Mouse (Mus musculus): ENCODE data around the gene Acsl1. TPM values are rescaled to one million over a fixed set of nuclear protein-coding genes. Genes with fewer than 3 reads are reported as not detected.
"Not testable (repeated sequence)": the region's sequence is repeated elsewhere in the genome, so short reads cannot be mapped to it uniquely, and the experiment has no call there.

Gene Acsl1
- total RNA-seq, 2 experiments from 2014 or later: 47.8 to 50.2 TPM

GRCm38 (mm10) chr8:46551615-46552440 lies 81.0 kb downstream of the Acsl1 start, which contains the start of gene Cenpu:
Gene Cenpu, plus strand, starts transcription at chr8:46552028.
- DNase-seq (ENCODE audit: low spot score in 2 of 2): peak; percentile 100

GRCm38 (mm10) chr8:46552441-46552765 lies 81.6 kb downstream of the Acsl1 start:
- no peak for DNase-seq (ENCODE audit: low spot score in 2 of 2)

GRCm38 (mm10) chr8:46559428-46559827 lies 88.6 kb downstream of the Acsl1 start:
- DNase-seq (ENCODE audit: low spot score in 2 of 2): no peak

GRCm38 (mm10) chr8:46562333-46562732 lies 91.5 kb downstream of the Acsl1 start:
- no peak for DNase-seq (ENCODE audit: low spot score in 2 of 2)

- peak; percentile 66 to 83 for DNase-seq (ENCODE audit: low spot score in 2 of 2)
Observed at GRCm38 (mm10) chr8:46566914-46567529, 96.2 kb downstream of the Acsl1 start.

GRCm38 (mm10) chr8:46567946-46568345 lies 97.1 kb downstream of the Acsl1 start:
- DNase-seq (ENCODE audit: low spot score in 2 of 2): no peak

GRCm38 (mm10) chr8:46568942-46569341 lies 98.1 kb downstream of the Acsl1 start:
- DNase-seq (ENCODE audit: low spot score in 2 of 2): no peak

GRCm38 (mm10) chr8:46569659-46570441 lies 99.0 kb downstream of the Acsl1 start:
- no peak for DNase-seq (ENCODE audit: low spot score in 2 of 2)

- no peak for DNase-seq (ENCODE audit: low spot score in 2 of 2)
Observed at GRCm38 (mm10) chr8:46570673-46571072, 99.8 kb downstream of the Acsl1 start.

GRCm38 (mm10) chr8:46573446-46573845 lies 102.6 kb downstream of the Acsl1 start:
- no peak for DNase-seq (ENCODE audit: low spot score in 2 of 2)

GRCm38 (mm10) chr8:46573964-46574363 lies 103.1 kb downstream of the Acsl1 start:
- no peak for DNase-seq (ENCODE audit: low spot score in 2 of 2)

GRCm38 (mm10) chr8:46578794-46579193 lies 108.0 kb downstream of the Acsl1 start:
- DNase-seq (ENCODE audit: low spot score in 2 of 2): no peak

- DNase-seq (ENCODE audit: low spot score in 2 of 2): not testable (repeated sequence)
Observed at GRCm38 (mm10) chr8:46584328-46584727, 113.5 kb downstream of the Acsl1 start.

- DNase-seq (ENCODE audit: low spot score in 2 of 2): no peak
Observed at GRCm38 (mm10) chr8:46585576-46585975, 114.7 kb downstream of the Acsl1 start.

Other genes with a start within 250 kb of the Acsl1 start
- not detected for gene Helt, start 176.4 kb upstream of the Acsl1 start, total RNA-seq (2021)
- gene Cenpu, start 81.0 kb downstream of the Acsl1 start, total RNA-seq (2021): 1 to 10 TPM; 1.4 to 1.7 TPM
- gene Primpol, start 146.2 kb downstream of the Acsl1 start, total RNA-seq (2021): 1 to 10 TPM; 4.2 to 6.0 TPM
- 10 to 100 TPM; 25.5 to 25.9 TPM for gene Casp3, start 146.3 kb downstream of the Acsl1 start, total RNA-seq (2021)